Mouse (Mus musculus) kidney, embryonic 15.5 days (tissue): ENCODE measurements around the gene Uba52. TPM values are rescaled to one million over a fixed set of nuclear protein-coding genes. Genes with fewer than 3 reads are reported as not detected.
"Not testable (repeated sequence)": the region's sequence is repeated elsewhere in the genome, so short reads cannot be mapped to it uniquely, and the experiment has no call there.

ENCODE experiments used
- ATAC-seq: fragments of 200-750 bp; cut with Nextera tagmentation; replicated peaks from 2 replicates; pipeline ENCODE4 v1.8.0; 2017; ENCODE audit warnings: moderate TSS enrichment; ENCODE audit not compliant: low FRiP score
- H3K27ac ChIP-seq: fragments of 300-500 bp; sonication (generic); 2 replicates; pipeline ENCODE4 v1.5.1; 2015; ENCODE audit warnings: mild to moderate bottlenecking, inconsistent platforms
- H3K27me3 ChIP-seq: fragments of 300-500 bp; sonication (generic); 2 replicates; pipeline ENCODE4 v1.6.1; 2015; ENCODE audit warnings: inconsistent platforms
- H3K36me3 ChIP-seq: fragments of 300-500 bp; sonication (generic); 2 replicates; pipeline ENCODE4 v1.6.1; 2015; ENCODE audit warnings: inconsistent platforms
- H3K4me1 ChIP-seq: fragments of 300-500 bp; sonication (generic); 2 replicates; pipeline ENCODE4 v1.6.1; 2015; ENCODE audit warnings: inconsistent platforms
- H3K4me2 ChIP-seq: fragments of 300-500 bp; sonication (generic); 2 replicates; pipeline ENCODE4 v1.6.1; 2015; ENCODE audit warnings: moderate library complexity, mild to moderate bottlenecking, inconsistent platforms
- H3K4me3 ChIP-seq: fragments of 300-500 bp; sonication (generic); replicated peaks from 2 replicates; pipeline ENCODE4 v1.5.1; 2015; ENCODE audit warnings: mild to moderate bottlenecking, inconsistent platforms
- H3K9ac ChIP-seq: fragments of 300-500 bp; sonication (generic); 2 replicates; pipeline ENCODE4 v1.6.1; 2015; ENCODE audit warnings: mild to moderate bottlenecking, inconsistent platforms
- H3K9me3 ChIP-seq: fragments of 300-500 bp; sonication (generic); replicated peaks from 2 replicates; pipeline ENCODE4 v1.6.1; 2016; ENCODE audit warnings: inconsistent platforms
- WGBS: fragments of 180-500 bp; shearing (Covaris S2); methylation state at CpG from one replicate; pipeline ENCODE4 v1.1.7; 2015; ENCODE audit warnings: mixed read lengths; 5-methylcytosine and 5-hydroxymethylcytosine counted together
- polyA plus RNA-seq: library from polyadenylated mRNA; unstranded; fragments of >200 nt; fragmentation: Nextera tagmentation; extraction: Ambion mirVana; gene quantifications from 2 replicates; pipeline ENCODE4 v1.2.1, GENCODE M21; 2015

Uba52 gene
- polyA plus RNA-seq, 1 experiment from 2014 or later: 954 TPM

GRCm38 (mm10) chr8:70511174-70511573 is 573 bp upstream of the Uba52 start:
- Histone ChIP-seq H3K36me3 (peaks cover 57% of the 10 kb centered on the region), H3K4me3 (peak overlapping the region; percentile 90), H3K9ac (peak overlapping the region; percentile 99; the same call in 1 of the 2 replicates), H3K4me1 (peaks cover 35% of the 10 kb centered on the region), H3K4me2 (peak overlapping the region; percentile 80), H3K27ac (peak overlapping the region; percentile 97)
- not testable (repeated sequence) for H3K27me3 ChIP-seq, H3K9me3 ChIP-seq, ATAC-seq
- 80% methylated on average over 6 of the region's 6 CpGs for WGBS

GRCm38 (mm10) chr8:70509281-70509952 is 1.2 kb downstream of the Uba52 start:
- H3K36me3 ChIP-seq: peaks cover 41% of the 10 kb centered on the region
- H3K27ac ChIP-seq: peak overlapping the region; percentile 97
- no peaks in the 10 kb centered on the region for H3K9me3 ChIP-seq
- ATAC-seq: no peak
- H3K9ac ChIP-seq: peak overlapping the region; percentile 99
- peak overlapping the region; percentile 90 for H3K4me3 ChIP-seq
- 10% methylated on average over 25 of the region's 25 CpGs for WGBS
- peaks cover 52% of the 10 kb centered on the region for H3K4me1 ChIP-seq
- peak overlapping the region; percentile 80 for H3K4me2 ChIP-seq
- H3K27me3 ChIP-seq: no peaks in the 10 kb centered on the region

- Histone ChIP-seq H3K36me3 (peaks cover 24% of the 10 kb centered on the region), H3K9me3 (no peaks in the 10 kb centered on the region), H3K27me3 (peaks cover 22% of the 10 kb centered on the region), H3K4me3 (peak overlapping the region; percentile 72), H3K4me1 (peaks cover 76% of the 10 kb centered on the region), H3K4me2 (no peak overlapping the region; the same call in 1 of the 2 replicates), H3K27ac (peak overlapping the region; percentile 97), H3K9ac (no peak overlapping the region)
- 68% methylated on average over 5 of the region's 5 CpGs for WGBS
- ATAC-seq: no peak
These were observed 3.6 kb downstream of the Uba52 start for GRCm38 (mm10) chr8:70507027-70507393.

GRCm38 (mm10) chr8:70506328-70507026 is 4.1 kb downstream of the Uba52 start, which contains the start of gene Rex1bd:
Rex1bd (minus strand) TSS chr8:70506752.
- peak; percentile 89 for ATAC-seq
- peaks cover 24% of the 10 kb centered on the region for H3K36me3 ChIP-seq
- H3K27me3 ChIP-seq: peaks cover 27% of the 10 kb centered on the region
- peak within 1 kb of the TSS; percentile 97 for H3K27ac ChIP-seq
- 2% methylated on average over 40 of the region's 40 CpGs for WGBS
- peak within 1 kb of the TSS; percentile 90 for H3K4me2 ChIP-seq
- peak within 1 kb of the TSS; percentile 82 for H3K9ac ChIP-seq
- H3K4me3 ChIP-seq: peak within 1 kb of the TSS; percentile 72
- no peaks in the 10 kb centered on the region for H3K9me3 ChIP-seq
- peaks cover 76% of the 10 kb centered on the region for H3K4me1 ChIP-seq

GRCm38 (mm10) chr8:70505698-70506327 is 4.8 kb downstream of the Uba52 start:
- ATAC-seq: peak; percentile 12; the same call in 1 of the 2 replicates
- peak overlapping the region; percentile 82 for H3K9ac ChIP-seq
- peak overlapping the region; percentile 97 for H3K27ac ChIP-seq
- peak overlapping the region; percentile 72 for H3K4me3 ChIP-seq
- no peaks in the 10 kb centered on the region for H3K9me3 ChIP-seq
- WGBS: 34% methylated on average over 32 of the region's 32 CpGs
- peaks cover 34% of the 10 kb centered on the region for H3K27me3 ChIP-seq
- H3K4me2 ChIP-seq: peak overlapping the region; percentile 90
- peaks cover 24% of the 10 kb centered on the region for H3K36me3 ChIP-seq
- peaks cover 77% of the 10 kb centered on the region for H3K4me1 ChIP-seq

- H3K9ac ChIP-seq: no peak overlapping the region
- no peak for ATAC-seq
- no peaks in the 10 kb centered on the region for H3K9me3 ChIP-seq
- 71% methylated on average over 3 of the region's 3 CpGs for WGBS
- peak overlapping the region; percentile 90; the same call in 1 of the 2 replicates for H3K4me2 ChIP-seq
- peaks cover 24% of the 10 kb centered on the region for H3K36me3 ChIP-seq
- peaks cover 43% of the 10 kb centered on the region for H3K27me3 ChIP-seq
- H3K4me3 ChIP-seq: no peak overlapping the region
- H3K27ac ChIP-seq: no peak overlapping the region
- H3K4me1 ChIP-seq: peaks cover 83% of the 10 kb centered on the region
These were observed 5.8 kb downstream of the Uba52 start for GRCm38 (mm10) chr8:70504851-70505250.

GRCm38 (mm10) chr8:70504291-70504716 is 6.3 kb downstream of the Uba52 start:
- Histone ChIP-seq H3K27ac (no peak overlapping the region), H3K4me2 (peak overlapping the region; percentile 90; the same call in 1 of the 2 replicates), H3K27me3 (peaks cover 49% of the 10 kb centered on the region), H3K9me3 (no peaks in the 10 kb centered on the region), H3K9ac (no peak overlapping the region), H3K4me1 (peaks cover 83% of the 10 kb centered on the region), H3K36me3 (peaks cover 24% of the 10 kb centered on the region), H3K4me3 (no peak overlapping the region)
- WGBS: 41% methylated on average over 16 of the region's 16 CpGs
- no peak for ATAC-seq

- 14% methylated on average over 46 of the region's 46 CpGs for WGBS
- Histone ChIP-seq H3K4me2 (peak overlapping the region; percentile 20), H3K27me3 (peaks cover 60% of the 10 kb centered on the region), H3K4me1 (peaks cover 73% of the 10 kb centered on the region), H3K36me3 (peaks cover 14% of the 10 kb centered on the region), H3K27ac (no peak overlapping the region), H3K9ac (peak overlapping the region; percentile 15; the same call in 1 of the 2 replicates), H3K4me3 (peak overlapping the region; percentile 5; the same call in 1 of the 2 replicates), H3K9me3 (no peaks in the 10 kb centered on the region)
- peak; percentile 5; the same call in 1 of the 2 replicates for ATAC-seq
These were observed 7.4 kb downstream of the Uba52 start for GRCm38 (mm10) chr8:70503062-70503750.

GRCm38 (mm10) chr8:70502540-70502939 is 8.1 kb downstream of the Uba52 start:
- H3K4me3 ChIP-seq: no peak overlapping the region
- H3K27me3 ChIP-seq: peaks cover 66% of the 10 kb centered on the region
- no peak overlapping the region for H3K9ac ChIP-seq
- H3K27ac ChIP-seq: no peak overlapping the region
- H3K4me2 ChIP-seq: peak overlapping the region; percentile 29; the same call in 1 of the 2 replicates
- peaks cover 9% of the 10 kb centered on the region for H3K36me3 ChIP-seq
- ATAC-seq: no peak
- WGBS: 29% methylated on average over 12 of the region's 12 CpGs
- no peaks in the 10 kb centered on the region for H3K9me3 ChIP-seq
- H3K4me1 ChIP-seq: peaks cover 69% of the 10 kb centered on the region

GRCm38 (mm10) chr8:70501820-70502529 is 8.6 kb downstream of the Uba52 start:
- H3K4me3 ChIP-seq: no peak overlapping the region

More at GRCm38 (mm10) chr8:70501820-70502529, 8.6 kb downstream of the Uba52 start:
- H3K4me1 ChIP-seq: peaks cover 63% of the 10 kb centered on the region
- H3K4me2 ChIP-seq: peak overlapping the region; percentile 29; the same call in 1 of the 2 replicates
- no peak for ATAC-seq
- peaks cover 3% of the 10 kb centered on the region for H3K36me3 ChIP-seq
- no peak overlapping the region for H3K27ac ChIP-seq
- H3K27me3 ChIP-seq: peaks cover 72% of the 10 kb centered on the region
- 10% methylated on average over 23 of the region's 23 CpGs for WGBS
- H3K9me3 ChIP-seq: no peaks in the 10 kb centered on the region
- no peak overlapping the region for H3K9ac ChIP-seq
